Mouse (Mus musculus) cerebellum, adult 2 months (tissue): ENCODE data around the gene Tmem147.

Experiments
- CTCF ChIP-seq: fragments of 200-500 bp; IDR thresholded peaks from 2 replicates; pipeline ENCODE4 v1.5.1; 2011; ENCODE audit warnings: low read depth, mild to moderate bottlenecking, control low read depth, low read length, moderate library complexity, borderline replicate concordance; ENCODE audit not compliant: insufficient read depth
- POLR2A ChIP-seq: fragments of 200-500 bp; IDR thresholded peaks from 2 replicates; pipeline ENCODE4 v1.6.1; 2011; ENCODE audit warnings: low read length, control low read depth, borderline replicate concordance; ENCODE audit not compliant: insufficient read depth

DNA sequence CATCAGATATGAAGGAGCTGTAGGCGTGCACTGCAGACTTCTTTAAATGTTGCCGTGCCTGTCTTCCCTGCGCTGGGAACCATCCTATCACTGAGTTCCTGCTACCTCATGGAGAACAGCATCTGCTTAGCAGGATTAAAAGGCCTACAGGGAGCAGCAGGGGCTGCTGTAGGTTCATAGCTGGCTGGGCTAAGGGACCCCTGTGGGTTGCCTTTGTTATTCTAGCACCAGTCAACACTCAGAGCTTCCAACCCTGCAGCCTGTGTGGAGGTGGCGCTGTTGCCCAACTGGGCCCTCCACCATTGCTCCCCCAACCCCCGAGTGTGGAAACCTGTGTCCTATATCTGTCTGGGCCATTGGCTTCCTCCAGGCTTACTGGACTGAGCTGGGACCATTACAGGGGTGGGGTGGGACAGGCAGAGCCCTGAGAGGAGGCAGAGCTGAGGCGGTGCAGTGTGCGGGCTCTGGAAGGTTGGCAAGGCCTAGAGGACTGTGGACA, 47.8 kb upstream of the Tmem147 start:
- TF ChIP-seq CTCF (no peak), POLR2A (no peak)
